Mouse (Mus musculus) stomach, postnatal 0 days (tissue): ENCODE data around the gene Chkb.

ENCODE experiments used
- CTCF ChIP-seq: IDR thresholded peaks from 2 replicates; pipeline ENCODE4 v1.5.1; 2016; ENCODE audit warnings: antibody characterized with exemption, low read depth, mild to moderate bottlenecking, moderate library complexity
- EP300 ChIP-seq: optimal IDR thresholded peaks from 2 replicates; pipeline ENCODE3; 2016; ENCODE audit warnings: antibody characterized with exemption

- no peak for TF ChIP-seq CTCF
- TF ChIP-seq EP300: no peak
Observed at GRCm38 (mm10) chr15:89431271-89431670, 1.6 kb upstream of the Chkb start.
